Mouse (Mus musculus) embryonic facial prominence, embryonic 15.5 days (tissue): Measurements from ENCODE around the gene Skor1. TPM values are rescaled to one million over a fixed set of nuclear protein-coding genes. Genes with fewer than 3 reads are reported as not detected.

Experiments
- ATAC-seq: fragments of 200-750 bp; cut with Nextera tagmentation; 2 replicates; pipeline ENCODE4 v1.8.0; 2017; ENCODE audit warnings: low read depth, moderate TSS enrichment; ENCODE audit not compliant: insufficient number of reproducible peaks, low FRiP score, low TSS enrichment
- H3K27ac ChIP-seq: fragments of 300-500 bp; sonication (generic); replicated peaks from 2 replicates; pipeline ENCODE4 v1.5.1; 2015; ENCODE audit warnings: mild to moderate bottlenecking, inconsistent platforms
- H3K27me3 ChIP-seq: fragments of 300-500 bp; sonication (generic); 2 replicates; pipeline ENCODE4 v1.6.1; 2015; ENCODE audit warnings: inconsistent platforms
- H3K36me3 ChIP-seq: fragments of 300-500 bp; sonication (generic); 2 replicates; pipeline ENCODE4 v1.6.1; 2015; ENCODE audit warnings: mild to moderate bottlenecking, inconsistent platforms
- H3K4me1 ChIP-seq: fragments of 300-500 bp; sonication (generic); 2 replicates; pipeline ENCODE4 v1.6.1; 2015; ENCODE audit warnings: inconsistent platforms
- H3K4me2 ChIP-seq: fragments of 300-500 bp; sonication (generic); replicated peaks from 2 replicates; pipeline ENCODE4 v1.6.1; 2015; ENCODE audit warnings: mild to moderate bottlenecking, inconsistent platforms
- H3K4me3 ChIP-seq: fragments of 300-500 bp; sonication (generic); replicated peaks from 2 replicates; pipeline ENCODE4 v1.5.1; 2015; ENCODE audit warnings: mild to moderate bottlenecking, inconsistent platforms
- H3K9ac ChIP-seq: fragments of 300-500 bp; sonication (generic); 2 replicates; pipeline ENCODE4 v1.6.1; 2015; ENCODE audit warnings: inconsistent platforms
- H3K9me3 ChIP-seq: fragments of 300-500 bp; sonication (generic); replicated peaks from 2 replicates; pipeline ENCODE4 v1.6.1; 2016; ENCODE audit warnings: inconsistent platforms
- WGBS: fragments of 180-500 bp; shearing (Covaris S2); methylation state at CpG from one replicate; pipeline ENCODE4 v1.1.7; 2015; 5-methylcytosine and 5-hydroxymethylcytosine counted together
- polyA plus RNA-seq: library from polyadenylated mRNA; unstranded; fragments of >200 nt; fragmentation: Nextera tagmentation; extraction: Ambion mirVana; gene quantifications from 2 replicates; pipeline ENCODE4 v1.2.1, GENCODE M21; 2015

The Skor1 gene
- polyA plus RNA-seq, 1 experiment from 2014 or later: not detected

DNA sequence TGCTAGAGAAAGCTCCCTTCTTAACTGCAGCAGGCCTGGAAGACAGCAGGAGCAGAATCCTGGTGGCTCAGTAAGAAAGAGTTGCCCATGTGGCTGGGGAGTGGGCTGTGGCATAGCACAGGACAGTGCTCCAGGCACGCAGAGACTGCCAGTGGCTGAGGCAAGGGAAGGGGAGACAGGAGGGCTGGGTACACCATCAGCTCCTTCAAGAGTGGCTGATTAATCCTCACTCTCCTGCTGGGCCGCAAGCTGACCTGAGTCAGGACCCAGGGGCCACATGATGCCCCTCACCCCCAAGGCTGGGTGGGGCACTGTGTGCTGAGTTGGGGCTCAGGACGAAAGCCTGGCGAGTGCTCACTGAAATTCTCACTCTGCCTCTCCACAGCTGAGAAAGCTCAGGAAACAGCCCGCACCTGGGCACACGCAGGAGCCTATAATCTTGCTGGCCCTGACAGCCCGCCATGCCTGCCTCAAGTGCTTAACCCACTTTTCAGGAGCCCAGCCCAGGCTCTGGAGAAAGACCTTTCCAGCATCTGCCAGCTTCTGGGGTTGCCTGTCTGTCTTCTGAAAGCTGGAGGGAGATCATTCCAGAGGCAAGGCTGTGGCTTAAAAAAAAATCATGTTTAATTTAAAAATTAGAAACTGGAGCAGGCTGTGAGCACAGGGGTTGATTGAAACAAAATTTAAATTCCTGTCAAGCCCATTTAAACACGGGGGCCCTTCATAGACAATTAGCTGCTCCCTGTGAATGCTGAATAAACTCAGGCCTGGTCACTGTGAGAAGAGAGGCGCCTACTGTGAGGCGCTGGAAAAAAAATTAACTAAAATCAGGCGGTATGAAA is 32.8 kb upstream of the Skor1 start:
- no peak for ATAC-seq
- Histone ChIP-seq H3K9me3 (no peaks in the 10 kb centered on the region), H3K9ac (no peak overlapping the region), H3K4me1 (peaks cover 21% of the 10 kb centered on the region), H3K27me3 (no peaks in the 10 kb centered on the region), H3K36me3 (peaks cover 3% of the 10 kb centered on the region; the same call in 1 of the 2 replicates), H3K27ac (no peak overlapping the region), H3K4me2 (no peak overlapping the region), H3K4me3 (no peak overlapping the region)
- WGBS: 54% methylated on average over 11 of the region's 11 CpGs

DNA sequence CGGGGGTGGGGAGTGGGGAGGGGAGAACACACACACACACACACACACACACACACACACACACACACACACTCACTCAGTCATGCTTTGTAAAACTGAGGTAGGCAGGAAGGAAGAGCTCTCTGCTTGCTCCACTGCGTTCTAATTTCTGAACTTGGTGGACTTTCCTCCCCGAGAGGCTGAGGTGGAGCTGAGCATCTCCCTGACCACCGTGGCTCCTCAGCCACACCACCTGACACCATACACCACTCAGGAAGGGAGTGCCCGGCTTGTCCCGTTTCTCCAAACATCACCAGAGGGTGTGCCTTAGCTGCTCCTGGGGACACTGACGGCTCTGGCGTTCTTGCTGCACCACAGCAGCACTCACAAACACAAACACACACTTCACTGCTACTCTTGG is 29.5 kb upstream of the Skor1 start:
- Histone ChIP-seq H3K27ac (no peak overlapping the region), H3K27me3 (no peaks in the 10 kb centered on the region), H3K9ac (no peak overlapping the region), H3K4me3 (no peak overlapping the region), H3K9me3 (no peaks in the 10 kb centered on the region), H3K4me1 (peaks cover 15% of the 10 kb centered on the region), H3K36me3 (peaks cover 3% of the 10 kb centered on the region; the same call in 1 of the 2 replicates), H3K4me2 (no peak overlapping the region)
- WGBS: 79% methylated on average over 8 of the region's 8 CpGs
- no peak for ATAC-seq

DNA sequence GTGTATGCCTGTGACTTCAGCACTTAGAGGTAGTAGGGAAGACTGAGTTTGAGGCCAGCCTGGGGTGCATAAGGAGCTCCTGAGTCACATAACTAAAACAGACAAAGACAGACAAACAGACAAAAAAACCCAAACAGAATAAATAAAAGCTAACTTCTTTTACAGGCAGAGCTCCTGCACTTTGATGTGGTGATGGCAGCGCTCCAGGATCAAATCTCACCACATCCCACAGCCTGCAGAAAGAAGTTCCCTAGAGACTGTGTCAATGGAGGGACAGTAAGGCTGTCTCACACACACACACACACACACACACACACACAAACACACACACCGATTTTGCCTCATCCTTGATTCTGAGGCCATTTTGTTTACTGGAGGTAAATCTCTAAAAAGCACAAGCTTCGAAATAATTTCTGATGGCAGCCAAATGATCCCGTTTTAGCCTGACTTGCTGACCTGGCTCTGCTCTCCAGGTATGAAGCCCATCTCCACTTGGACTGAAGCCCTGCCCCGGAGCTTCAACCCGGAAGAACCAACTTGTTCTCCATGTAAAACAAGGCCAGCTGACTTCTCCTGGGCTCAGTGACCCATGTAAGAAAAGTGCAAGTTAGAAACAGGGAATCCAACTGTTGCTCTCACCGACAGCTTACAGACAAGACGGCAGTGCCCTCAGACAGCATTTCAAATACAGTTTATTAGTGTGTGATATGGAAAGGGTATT is 25.4 kb upstream of the Skor1 start:
- Histone ChIP-seq H3K27ac (no peak overlapping the region), H3K4me2 (no peak overlapping the region), H3K36me3 (peaks cover 3% of the 10 kb centered on the region; the same call in 1 of the 2 replicates), H3K9ac (no peak overlapping the region), H3K4me1 (no peaks in the 10 kb centered on the region), H3K4me3 (no peak overlapping the region), H3K27me3 (no peaks in the 10 kb centered on the region), H3K9me3 (no peaks in the 10 kb centered on the region)
- ATAC-seq: no peak
- 83% methylated on average over 8 of the region's 8 CpGs for WGBS

DNA sequence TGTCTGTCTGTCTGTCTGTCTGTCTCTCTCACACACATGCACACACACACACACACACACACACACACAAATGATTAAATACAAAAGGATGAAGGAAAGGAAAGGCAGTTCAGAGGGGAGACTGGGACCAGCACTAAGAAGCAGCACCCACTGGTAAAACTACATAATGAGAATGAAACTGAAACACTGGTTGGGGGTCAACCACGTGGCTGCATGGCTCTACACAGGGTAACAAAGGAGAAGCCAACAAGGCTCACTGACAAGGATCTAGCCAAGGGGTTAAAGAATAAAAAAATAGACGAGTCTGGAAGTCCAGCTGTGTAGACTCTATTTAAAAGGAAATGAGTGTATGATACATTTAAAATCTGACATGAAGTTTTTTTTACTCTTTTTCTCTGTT is 23.2 kb upstream of the Skor1 start:
- H3K36me3 ChIP-seq: peaks cover under 1% of the 10 kb centered on the region; the same call in 1 of the 2 replicates
- no peak for ATAC-seq
- no peak overlapping the region for H3K27ac ChIP-seq
- H3K9me3 ChIP-seq: no peaks in the 10 kb centered on the region
- H3K4me1 ChIP-seq: no peaks in the 10 kb centered on the region
- H3K9ac ChIP-seq: no peak overlapping the region
- WGBS: 51% methylated on average over 2 of the region's 2 CpGs
- H3K4me2 ChIP-seq: no peak overlapping the region
- no peaks in the 10 kb centered on the region for H3K27me3 ChIP-seq
- H3K4me3 ChIP-seq: no peak overlapping the region

DNA sequence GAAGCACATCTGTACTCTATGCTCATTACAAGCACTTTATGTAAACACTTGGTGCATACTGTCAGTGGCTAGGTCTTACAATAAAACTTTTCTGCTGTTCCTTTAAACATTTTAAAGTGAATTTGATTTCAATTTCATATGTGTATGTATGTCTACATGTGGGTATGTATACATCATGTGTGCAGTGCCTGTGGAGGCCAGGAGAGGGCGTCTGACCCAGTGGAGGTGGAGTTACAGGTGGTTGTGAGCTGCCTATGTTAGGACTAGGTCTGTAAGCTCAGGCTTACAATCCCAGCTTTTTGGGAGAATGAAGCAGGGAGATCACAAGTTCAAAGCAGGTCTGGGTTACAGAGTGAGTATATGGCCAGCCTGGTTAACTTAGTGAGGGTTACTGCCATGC is 20.4 kb upstream of the Skor1 start:
- 76% methylated on average over 1 of the region's 1 CpGs for WGBS
- no peaks in the 10 kb centered on the region for H3K4me1 ChIP-seq

DNA sequence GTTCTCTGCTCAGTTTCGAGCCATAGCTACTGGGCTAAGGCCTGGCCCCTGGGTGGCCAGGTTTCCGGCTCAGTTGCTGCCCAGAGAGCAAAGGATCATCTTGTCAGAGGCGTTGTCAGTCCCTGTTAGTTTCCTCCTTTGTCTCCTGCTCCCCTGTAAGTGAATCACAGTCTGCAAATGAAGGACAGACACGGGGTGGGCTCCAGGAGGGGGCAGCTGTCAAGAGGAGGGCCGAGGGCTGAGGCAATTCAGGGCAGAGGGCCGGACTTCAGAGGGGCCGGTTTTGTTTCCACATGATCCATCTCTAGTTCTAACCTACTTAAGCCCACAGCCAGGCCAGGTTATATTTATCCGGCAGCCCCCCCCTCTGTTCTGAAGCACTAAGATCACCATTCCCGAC is 16.3 kb upstream of the Skor1 start:
- Histone ChIP-seq H3K4me3 (no peak overlapping the region), H3K27ac (no peak overlapping the region), H3K9me3 (no peaks in the 10 kb centered on the region), H3K9ac (no peak overlapping the region), H3K27me3 (no peaks in the 10 kb centered on the region), H3K4me1 (no peaks in the 10 kb centered on the region), H3K36me3 (peaks cover 18% of the 10 kb centered on the region), H3K4me2 (no peak overlapping the region)
- WGBS: 35% methylated on average over 9 of the region's 9 CpGs
- ATAC-seq: no peak

More for the DNA sequence above, 20.4 kb upstream of the Skor1 start:
- Histone ChIP-seq H3K27ac (no peak overlapping the region), H3K4me3 (no peak overlapping the region), H3K36me3 (0 out of 2 replicates have a peak, but pooled peaks cover 1% of the 10 kb centered on the region), H3K9me3 (no peaks in the 10 kb centered on the region), H3K4me2 (no peak overlapping the region), H3K27me3 (no peaks in the 10 kb centered on the region), H3K9ac (no peak overlapping the region)
- ATAC-seq: no peak

DNA sequence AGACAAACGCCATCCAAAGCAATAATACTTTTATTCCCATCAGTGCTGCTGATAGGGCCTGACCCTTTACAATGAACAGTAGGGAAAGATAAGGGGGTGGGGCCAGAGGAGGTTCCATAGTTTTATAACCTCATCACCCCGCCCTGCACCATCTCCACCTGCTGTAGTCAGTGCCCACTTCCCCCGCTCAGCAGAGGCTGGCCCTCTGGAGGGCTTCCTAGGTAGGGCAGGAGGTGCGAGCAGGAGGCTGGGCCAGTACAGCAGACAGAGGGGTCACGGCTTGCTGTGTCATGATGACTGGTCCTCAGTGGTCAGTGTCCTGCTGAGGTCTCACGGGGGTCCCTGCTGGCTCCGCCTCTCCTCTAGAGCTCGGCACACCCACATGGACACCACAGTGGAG is 15.0 kb upstream of the Skor1 start:
- 67% methylated on average over 8 of the region's 8 CpGs for WGBS

DNA sequence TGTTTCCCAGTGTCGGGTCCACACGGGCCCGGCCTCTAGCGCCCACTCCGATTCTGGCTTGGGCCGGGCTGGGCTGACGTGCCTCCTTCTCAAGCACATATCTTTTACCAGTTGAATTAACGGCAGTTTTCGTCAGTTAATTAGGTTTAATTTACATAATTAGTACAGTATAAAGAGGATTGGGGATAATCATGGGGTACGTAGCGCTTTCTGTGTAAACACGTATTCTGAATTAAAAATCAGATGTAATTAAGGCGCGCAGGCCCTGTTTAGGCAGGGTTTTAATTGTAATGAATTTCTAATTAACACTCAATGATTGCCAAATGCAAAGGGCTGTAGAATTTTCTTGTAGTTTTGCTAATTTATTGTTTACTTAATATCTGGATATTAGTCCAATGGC is 3.2 kb upstream of the Skor1 start:
- H3K36me3 ChIP-seq: no peaks in the 10 kb centered on the region
- H3K4me2 ChIP-seq: no peak overlapping the region
- no peak overlapping the region for H3K27ac ChIP-seq
- no peaks in the 10 kb centered on the region for H3K9me3 ChIP-seq
- peaks cover 27% of the 10 kb centered on the region for H3K4me1 ChIP-seq
- ATAC-seq: no peak
- H3K9ac ChIP-seq: no peak overlapping the region
- no peak overlapping the region for H3K4me3 ChIP-seq
- peaks cover 71% of the 10 kb centered on the region for H3K27me3 ChIP-seq
- WGBS: 19% methylated on average over 14 of the region's 14 CpGs

More for the DNA sequence above, 15.0 kb upstream of the Skor1 start:
- Histone ChIP-seq H3K4me3 (no peak overlapping the region), H3K4me1 (no peaks in the 10 kb centered on the region), H3K27me3 (no peaks in the 10 kb centered on the region), H3K36me3 (peaks cover 18% of the 10 kb centered on the region), H3K9ac (no peak overlapping the region), H3K9me3 (no peaks in the 10 kb centered on the region), H3K4me2 (no peak overlapping the region), H3K27ac (no peak overlapping the region)
- ATAC-seq: no peak

DNA sequence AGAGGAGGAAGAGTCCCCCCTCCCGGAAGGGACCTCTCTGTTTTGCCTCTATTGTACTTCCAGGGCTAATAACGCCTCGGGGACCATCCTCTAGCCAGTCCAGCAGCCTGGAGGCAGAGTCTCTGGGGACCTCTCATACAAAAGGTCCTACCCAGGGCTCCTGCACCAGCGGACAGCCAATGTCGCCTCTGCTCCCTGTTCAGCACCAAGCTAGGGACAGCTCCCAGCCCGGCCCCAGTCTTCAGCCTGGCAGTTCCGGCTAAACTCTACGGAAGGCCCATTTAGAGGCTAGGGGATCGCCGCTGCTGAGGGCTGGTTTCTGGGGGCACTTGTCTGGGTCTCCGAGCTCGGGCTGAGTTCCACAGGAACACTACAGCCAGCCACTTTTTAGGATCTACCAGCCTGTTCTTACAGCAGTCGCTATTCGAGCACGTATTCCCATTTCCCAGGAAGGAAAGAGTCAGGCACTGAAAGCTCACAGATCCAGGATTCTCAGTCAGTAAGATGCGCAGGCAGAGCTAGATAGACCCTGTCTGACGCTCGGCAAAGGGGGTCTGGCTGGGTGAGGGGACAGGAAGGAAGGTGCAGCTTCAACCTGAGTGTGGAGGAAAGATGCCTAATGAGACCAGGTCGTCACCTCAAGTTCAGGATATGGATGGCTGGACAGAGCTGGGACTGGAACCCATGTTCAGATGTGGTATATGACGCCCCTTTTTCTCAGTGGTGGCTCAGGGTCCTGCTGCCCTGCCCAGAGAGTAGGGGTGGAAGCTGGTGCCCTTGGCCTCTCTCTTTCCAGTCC is 2.5 kb upstream of the Skor1 start:
- Histone ChIP-seq H3K9me3 (no peaks in the 10 kb centered on the region), H3K27ac (no peak overlapping the region), H3K9ac (no peak overlapping the region), H3K27me3 (peaks cover 75% of the 10 kb centered on the region), H3K4me2 (no peak overlapping the region), H3K4me3 (no peak overlapping the region), H3K36me3 (no peaks in the 10 kb centered on the region), H3K4me1 (peaks cover 33% of the 10 kb centered on the region)
- 2% methylated on average over 20 of the region's 20 CpGs for WGBS
- no peak for ATAC-seq

DNA sequence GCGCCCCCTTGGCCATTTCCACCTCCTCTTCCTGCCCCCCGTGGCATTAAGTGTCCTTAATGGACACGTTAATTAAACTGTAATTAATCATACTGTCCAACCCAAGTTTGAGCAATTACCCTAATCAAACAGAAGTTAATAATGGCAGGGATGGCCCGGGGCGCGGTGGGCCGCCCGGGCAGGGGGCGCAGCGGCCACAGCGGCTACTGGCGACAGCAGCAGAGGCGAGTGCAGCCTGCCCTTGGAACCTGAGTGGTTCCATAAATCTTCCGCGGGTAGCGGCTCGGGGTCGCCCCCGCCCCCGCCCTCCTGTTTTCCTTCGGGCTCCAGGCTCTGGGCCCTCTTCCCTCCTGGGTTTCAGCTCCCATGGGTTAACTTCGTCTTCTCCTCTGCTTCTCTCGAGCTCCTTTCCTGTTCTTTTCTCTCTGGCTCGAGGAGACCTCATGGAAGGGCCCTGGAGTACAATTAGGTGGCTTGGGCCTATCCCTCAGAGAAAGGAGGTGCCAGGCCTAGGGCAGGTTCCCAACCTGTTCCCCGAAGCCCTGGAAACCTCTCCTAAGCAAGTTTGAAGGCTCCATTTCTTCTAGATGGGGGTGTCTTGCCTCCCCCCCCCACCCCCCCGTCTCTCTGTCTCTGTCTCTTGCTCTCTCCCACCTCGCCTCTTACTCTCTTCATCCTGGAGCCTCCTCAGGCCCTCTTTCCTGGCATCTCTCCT is 1.5 kb upstream of the Skor1 start:
- Histone ChIP-seq H3K9me3 (no peaks in the 10 kb centered on the region), H3K27me3 (peaks cover 86% of the 10 kb centered on the region), H3K4me2 (no peak overlapping the region), H3K27ac (no peak overlapping the region), H3K4me3 (no peak overlapping the region), H3K9ac (no peak overlapping the region), H3K4me1 (peaks cover 44% of the 10 kb centered on the region), H3K36me3 (no peaks in the 10 kb centered on the region)
- ATAC-seq: no peak
- 1% methylated on average over 27 of the region's 27 CpGs for WGBS
